Mouse (Mus musculus): Measurements from ENCODE around the gene Trim42.

DNA sequence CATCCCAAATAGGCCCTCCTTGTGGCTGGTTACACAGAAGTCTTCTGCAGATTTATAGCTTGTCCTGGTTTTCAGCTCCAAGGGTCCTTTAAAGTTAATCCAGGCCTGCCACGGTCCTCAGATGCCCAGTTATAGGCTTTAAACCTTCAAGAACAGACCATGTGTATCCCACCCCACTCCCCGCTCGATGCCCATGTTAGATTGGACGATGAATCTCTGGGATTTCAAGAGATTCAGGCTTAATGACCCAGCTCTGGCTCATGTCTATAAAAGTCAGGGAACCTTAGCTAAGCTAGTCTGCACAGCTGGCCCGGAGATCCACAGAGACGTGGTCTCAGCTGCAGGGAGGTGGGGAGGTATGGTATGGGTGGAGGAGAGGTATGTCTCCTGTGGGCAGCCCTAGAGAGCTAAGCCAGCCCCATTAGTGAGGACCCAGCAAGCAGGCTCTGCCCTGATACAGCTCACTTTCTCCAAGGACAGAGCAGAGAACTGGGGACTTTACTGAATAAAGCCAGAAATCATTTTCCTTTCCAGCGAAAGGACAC, 60.2 kb downstream of the Trim42 start:
- TF ChIP-seq CTCF (IDR thresholded peaks at IDR 0.05; ENCODE audit: low read depth, low read length) (no peak), POLR2A (IDR thresholded peaks at IDR 0.05; ENCODE audit: borderline replicate concordance, low read depth, low read length) (no peak)
